Mouse (Mus musculus) forebrain, embryonic 16.5 days (tissue): ENCODE measurements around the gene Megf6. TPM values are rescaled to one million over a fixed set of nuclear protein-coding genes. Genes with fewer than 3 reads are reported as not detected.

Source experiments
- ATAC-seq: fragments of 200-750 bp; cut with Nextera tagmentation; 2 replicates; pipeline ENCODE4 v1.8.0; 2017; ENCODE audit warnings: mild to moderate bottlenecking, moderate library complexity
- H3K27ac ChIP-seq: fragments of 300-500 bp; sonication (generic); 2 replicates; pipeline ENCODE4 v1.5.1; 2014; ENCODE audit warnings: low read length, control low read depth
- H3K27me3 ChIP-seq: fragments of 300-500 bp; sonication (generic); replicated peaks from 2 replicates; pipeline ENCODE4 v1.6.1; 2014; ENCODE audit warnings: low read length; ENCODE audit not compliant: control insufficient read depth, insufficient read depth
- H3K36me3 ChIP-seq: fragments of 300-500 bp; sonication (generic); 2 replicates; pipeline ENCODE4 v1.6.1; 2014; ENCODE audit not compliant: control insufficient read depth, insufficient read depth
- H3K4me1 ChIP-seq: fragments of 300-500 bp; sonication (generic); replicated peaks from 2 replicates; pipeline ENCODE4 v1.6.1; 2014; ENCODE audit warnings: low read length; ENCODE audit not compliant: control insufficient read depth, insufficient read depth
- H3K4me2 ChIP-seq: fragments of 300-500 bp; sonication (generic); 2 replicates; pipeline ENCODE4 v1.6.1; 2014; ENCODE audit warnings: mild to moderate bottlenecking, low read length, control low read depth
- H3K4me3 ChIP-seq: fragments of 300-500 bp; sonication (generic); replicated peaks from 2 replicates; pipeline ENCODE4 v1.5.1; 2014; ENCODE audit warnings: mild to moderate bottlenecking, low read length, control low read depth
- H3K9ac ChIP-seq: fragments of 300-500 bp; sonication (generic); replicated peaks from 2 replicates; pipeline ENCODE4 v1.6.1; 2014; ENCODE audit warnings: low read depth, low read length, control low read depth
- H3K9me3 ChIP-seq: fragments of 300-500 bp; sonication (generic); 2 replicates; pipeline ENCODE4 v1.6.1; 2016; ENCODE audit warnings: low read length; ENCODE audit not compliant: control insufficient read depth
- WGBS: fragments of 180-500 bp; shearing (Covaris S2); extraction: QIAGEN DNeasy Blood & Tissue Kit; methylation state at CpG from one replicate; pipeline ENCODE4 v1.1.7; 2014; 5-methylcytosine and 5-hydroxymethylcytosine counted together
- polyA plus RNA-seq: library from polyadenylated mRNA; unstranded; fragments of >200 nt; fragmentation: Nextera tagmentation; extraction: Ambion mirVana; gene quantifications from 2 replicates; pipeline ENCODE4 v1.2.1, GENCODE M21; 2015

The Megf6 gene
- polyA plus RNA-seq, 1 experiment from 2014 or later = 10.0 TPM

DNA sequence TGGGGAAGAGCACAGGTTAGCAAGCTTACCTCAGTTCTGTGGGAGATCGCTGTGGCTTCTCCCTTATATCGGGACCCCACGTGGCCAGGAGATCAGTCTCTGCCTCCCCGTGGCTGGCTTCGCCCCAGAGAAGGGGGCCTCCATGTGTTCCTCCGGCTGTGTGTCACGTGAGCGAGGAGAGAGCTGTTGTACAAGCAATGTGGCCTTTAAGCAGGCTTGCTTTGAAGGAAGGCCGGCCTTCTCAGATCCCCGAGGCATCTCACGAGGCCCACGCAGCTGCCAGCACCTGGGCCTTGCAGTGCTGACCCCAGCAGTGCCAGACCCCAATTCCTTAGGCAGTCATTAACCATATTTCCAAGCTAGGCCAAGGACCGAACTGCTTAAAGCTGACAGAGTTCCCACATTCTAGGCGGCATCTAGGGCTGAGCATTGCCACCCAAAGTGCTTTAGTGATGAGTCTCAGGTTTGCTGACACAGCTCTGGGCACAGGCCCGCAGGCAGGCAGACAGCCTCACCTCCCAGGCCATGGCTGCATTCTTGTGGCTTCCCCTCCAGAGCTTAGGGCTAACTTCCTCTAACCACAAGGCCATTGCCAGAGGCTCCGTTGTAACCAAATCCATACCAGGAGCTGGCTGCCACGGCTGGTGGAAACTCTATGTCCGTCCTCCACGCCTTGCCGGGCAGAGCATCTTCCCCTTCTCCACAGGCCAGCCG is 77.7 kb downstream of the Megf6 start:
- no peaks in the 10 kb centered on the region for H3K9me3 ChIP-seq
- H3K27ac ChIP-seq = no peak overlapping the region
- no peaks in the 10 kb centered on the region for H3K27me3 ChIP-seq
- H3K9ac ChIP-seq = no peak overlapping the region
- H3K36me3 ChIP-seq = no peaks in the 10 kb centered on the region
- H3K4me1 ChIP-seq = no peaks in the 10 kb centered on the region; the same call in none of the 2 replicates
- no peak overlapping the region for H3K4me2 ChIP-seq
- WGBS = 73% methylated on average over 21 of the region's 21 CpGs
- H3K4me3 ChIP-seq = no peak overlapping the region
- no peak for ATAC-seq

DNA sequence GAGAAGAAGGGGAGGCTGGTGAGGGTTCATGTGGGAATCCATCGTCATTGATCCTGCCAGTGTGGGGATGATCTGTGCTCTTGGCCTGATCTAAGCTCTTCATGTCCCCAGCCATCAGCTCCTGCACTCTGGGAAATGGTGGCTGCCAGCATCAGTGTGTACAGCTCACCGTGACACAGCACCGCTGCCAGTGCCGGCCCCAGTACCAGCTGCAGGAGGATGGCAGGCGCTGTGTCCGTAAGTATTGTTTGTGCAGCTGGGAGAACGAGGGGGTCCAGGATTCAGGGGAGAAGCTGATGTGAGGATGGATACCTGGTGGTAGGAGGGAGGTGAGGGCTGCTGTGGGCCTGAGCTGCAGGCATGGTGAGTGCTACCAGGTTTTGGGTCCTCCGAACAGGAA is 78.8 kb downstream of the Megf6 start:
- Histone ChIP-seq H3K36me3 (no peaks in the 10 kb centered on the region), H3K27me3 (no peaks in the 10 kb centered on the region), H3K9ac (no peak overlapping the region; the same call in 1 of the 2 replicates), H3K9me3 (no peaks in the 10 kb centered on the region), H3K4me1 (no peaks in the 10 kb centered on the region; the same call in none of the 2 replicates), H3K4me2 (peak overlapping the region; percentile 16), H3K27ac (no peak overlapping the region), H3K4me3 (no peak overlapping the region)
- WGBS = 57% methylated on average over 8 of the region's 8 CpGs
- ATAC-seq = peak; percentile 27; the same call in 1 of the 2 replicates

- H3K4me1 ChIP-seq = no peaks in the 10 kb centered on the region; the same call in 1 of the 2 replicates
- no peak for ATAC-seq
- no peaks in the 10 kb centered on the region for H3K27me3 ChIP-seq
- WGBS = 85% methylated on average over 20 of the region's 20 CpGs
- no peaks in the 10 kb centered on the region for H3K36me3 ChIP-seq
- H3K9me3 ChIP-seq = no peaks in the 10 kb centered on the region
- no peak overlapping the region for H3K4me3 ChIP-seq
- H3K27ac ChIP-seq = no peak overlapping the region
- H3K4me2 ChIP-seq = no peak overlapping the region
- H3K9ac ChIP-seq = no peak overlapping the region
Observed at GRCm38 (mm10) chr4:154252537-154253255, 82.2 kb downstream of the Megf6 start.

- Histone ChIP-seq H3K27me3 (no peaks in the 10 kb centered on the region), H3K36me3 (no peaks in the 10 kb centered on the region), H3K9ac (no peak overlapping the region), H3K9me3 (peaks cover 4% of the 10 kb centered on the region; the same call in 1 of the 2 replicates), H3K4me2 (no peak overlapping the region), H3K4me1 (no peaks in the 10 kb centered on the region), H3K27ac (no peak overlapping the region), H3K4me3 (no peak overlapping the region)
- no peak for ATAC-seq
- 96% methylated on average over 5 of the region's 5 CpGs for WGBS
Observed at GRCm38 (mm10) chr4:154260755-154261154, 90.2 kb downstream of the Megf6 start.

DNA sequence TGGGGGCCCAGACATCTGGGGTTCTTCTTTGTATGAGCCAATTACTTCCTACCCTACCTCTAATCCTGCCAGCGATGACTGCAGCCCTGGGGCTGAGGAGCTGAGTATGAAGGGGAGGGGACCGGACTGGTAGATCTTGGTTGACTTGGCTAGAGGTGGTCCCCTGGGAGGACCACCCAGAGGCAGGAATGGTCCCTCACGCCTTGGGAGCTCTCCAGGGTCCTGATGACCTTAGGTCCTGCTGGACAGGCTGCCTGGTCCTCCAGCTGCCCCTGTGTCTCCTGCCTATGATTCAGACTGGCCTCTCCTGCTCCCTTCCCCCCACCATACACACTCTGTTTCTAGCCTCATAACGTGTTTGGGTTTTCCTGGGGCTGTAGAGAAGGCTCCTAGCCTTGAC is 91.5 kb downstream of the Megf6 start:
- Histone ChIP-seq H3K4me2 (no peak overlapping the region), H3K27ac (no peak overlapping the region), H3K9me3 (peaks cover 4% of the 10 kb centered on the region; the same call in 1 of the 2 replicates), H3K36me3 (no peaks in the 10 kb centered on the region), H3K4me3 (no peak overlapping the region), H3K4me1 (no peaks in the 10 kb centered on the region), H3K27me3 (no peaks in the 10 kb centered on the region), H3K9ac (no peak overlapping the region)
- 57% methylated on average over 4 of the region's 4 CpGs for WGBS
- no peak for ATAC-seq

GRCm38 (mm10) chr4:154267511-154267910 is 97.0 kb downstream of the Megf6 start:
- Histone ChIP-seq H3K27me3 (no peaks in the 10 kb centered on the region), H3K9ac (no peak overlapping the region), H3K4me2 (no peak overlapping the region), H3K4me1 (no peaks in the 10 kb centered on the region), H3K4me3 (no peak overlapping the region), H3K9me3 (peaks cover 4% of the 10 kb centered on the region; the same call in 1 of the 2 replicates), H3K27ac (no peak overlapping the region), H3K36me3 (no peaks in the 10 kb centered on the region)
- WGBS = 79% methylated on average over 6 of the region's 6 CpGs
- ATAC-seq = no peak

DNA sequence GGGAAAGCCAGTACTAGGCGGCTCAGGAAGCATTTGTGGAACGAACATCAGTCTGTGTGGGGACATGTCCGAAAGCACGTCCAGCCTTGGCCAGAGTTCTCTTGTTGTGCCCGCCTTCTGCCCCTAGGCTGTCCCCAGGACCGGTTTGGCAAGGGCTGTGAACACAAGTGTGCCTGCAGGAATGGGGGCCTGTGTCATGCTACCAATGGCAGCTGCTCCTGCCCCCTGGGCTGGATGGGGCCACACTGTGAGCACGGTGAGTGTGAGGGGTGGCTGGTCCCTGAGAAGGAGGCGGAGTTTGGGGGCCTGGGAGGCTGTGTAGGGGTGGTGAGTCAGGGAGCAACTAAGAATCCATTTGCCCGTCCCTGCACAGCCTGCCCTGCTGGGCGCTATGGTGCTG is 99.0 kb downstream of the Megf6 start:
- no peaks in the 10 kb centered on the region for H3K36me3 ChIP-seq
- no peaks in the 10 kb centered on the region for H3K27me3 ChIP-seq
- H3K9me3 ChIP-seq = no peaks in the 10 kb centered on the region
- H3K4me2 ChIP-seq = no peak overlapping the region
- H3K4me1 ChIP-seq = no peaks in the 10 kb centered on the region
- 57% methylated on average over 10 of the region's 10 CpGs for WGBS
- no peak overlapping the region for H3K9ac ChIP-seq
- H3K4me3 ChIP-seq = no peak overlapping the region
- H3K27ac ChIP-seq = no peak overlapping the region
- ATAC-seq = no peak

- no peak overlapping the region for H3K4me3 ChIP-seq
- ATAC-seq = no peak
- no peak overlapping the region for H3K9ac ChIP-seq
- no peak overlapping the region for H3K4me2 ChIP-seq
- no peaks in the 10 kb centered on the region for H3K36me3 ChIP-seq
- 49% methylated on average over 3 of the region's 3 CpGs for WGBS
- H3K27ac ChIP-seq = no peak overlapping the region
- no peaks in the 10 kb centered on the region for H3K4me1 ChIP-seq
- no peaks in the 10 kb centered on the region for H3K9me3 ChIP-seq
- no peaks in the 10 kb centered on the region for H3K27me3 ChIP-seq
Observed at GRCm38 (mm10) chr4:154273000-154273399, 102.5 kb downstream of the Megf6 start.

GRCm38 (mm10) chr4:154279481-154279880 is 109.0 kb downstream of the Megf6 start:
- Histone ChIP-seq H3K9ac (no peak overlapping the region), H3K27me3 (no peaks in the 10 kb centered on the region), H3K9me3 (no peaks in the 10 kb centered on the region), H3K27ac (no peak overlapping the region), H3K36me3 (no peaks in the 10 kb centered on the region), H3K4me1 (no peaks in the 10 kb centered on the region), H3K4me3 (no peak overlapping the region), H3K4me2 (no peak overlapping the region)
- WGBS = 86% methylated on average over 9 of the region's 9 CpGs
- ATAC-seq = no peak
